Mouse (Mus musculus): Measurements from ENCODE around the gene Mycbp.
"Not testable (repeated sequence)": the region's sequence is repeated elsewhere in the genome, so short reads cannot be mapped to it uniquely, and the experiment has no call there.

The Mycbp gene

DNA sequence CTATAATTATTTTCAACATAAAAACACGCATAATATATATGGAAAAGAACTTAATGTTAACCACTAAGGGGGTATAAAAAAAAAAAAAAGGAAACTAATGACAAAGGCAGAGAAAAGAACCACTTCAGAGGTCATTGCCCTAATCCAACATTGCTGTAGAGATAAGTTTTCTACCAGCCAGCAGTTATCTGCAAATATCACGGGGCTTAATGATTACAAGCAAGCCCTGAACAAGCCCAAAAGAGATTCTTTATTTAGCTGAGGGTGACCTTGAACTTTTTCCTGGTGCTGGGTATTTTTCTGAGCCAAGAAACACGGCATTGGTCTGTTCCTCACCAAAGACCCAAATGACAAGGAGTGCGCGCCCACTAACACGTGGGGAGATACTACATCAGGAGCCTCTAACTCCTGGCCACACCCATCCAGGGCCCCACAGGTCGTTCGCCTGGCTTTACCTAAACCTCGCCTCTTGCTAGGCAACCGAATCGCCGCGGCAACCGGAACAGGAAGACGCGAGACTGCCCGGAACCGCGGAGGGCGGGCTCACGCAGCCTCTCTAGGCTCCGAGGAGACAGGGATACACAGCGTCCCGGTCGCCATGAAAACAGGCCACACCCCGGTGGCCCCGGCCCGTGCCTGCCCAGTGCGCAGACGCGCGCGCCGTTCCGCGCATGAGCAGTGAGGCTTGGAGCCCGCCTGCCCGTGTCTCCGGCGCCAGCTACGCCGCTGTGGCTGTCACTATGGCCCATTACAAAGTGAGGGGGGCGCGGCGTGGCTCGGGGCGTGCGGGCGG is at the start of gene Mycbp:
TSS of gene Mycbp (plus strand) at position 500 of the 793 bp plus-strand sequence.
- DNase-seq: peak; percentile 99

- no peak for DNase-seq
These were observed 47.7 kb upstream of the Mycbp start for GRCm38 (mm10) chr4:123856888-123857287.

GRCm38 (mm10) chr4:123858090-123858489 is 46.5 kb upstream of the Mycbp start:
- no peak for DNase-seq

DNA sequence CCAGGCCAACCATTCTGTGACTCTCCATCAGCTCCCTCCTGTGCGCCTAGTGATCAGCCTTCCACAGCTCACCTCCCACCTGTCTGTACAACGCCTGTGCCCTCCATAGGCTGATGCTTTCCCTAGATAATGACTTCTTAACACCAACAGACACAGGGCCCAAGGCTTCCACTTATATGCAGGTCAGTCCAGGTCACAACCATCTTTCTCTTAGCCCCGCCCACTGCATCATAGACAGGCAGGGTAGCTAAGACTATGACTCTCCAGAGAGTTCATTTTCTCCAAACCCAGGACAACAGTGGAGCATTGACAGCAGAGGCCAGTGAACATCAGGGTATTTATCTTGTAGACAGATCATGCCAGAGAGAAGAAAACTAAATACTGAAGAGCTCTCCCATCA is 45.3 kb upstream of the Mycbp start, which contains the start of gene 4933427I04Rik:
TSS of gene 4933427I04Rik (plus strand) at position 301 of the 400 bp plus-strand sequence.
- no peak for DNase-seq

- no peak for DNase-seq
These were observed 44.8 kb upstream of the Mycbp start for GRCm38 (mm10) chr4:123859803-123860202.

GRCm38 (mm10) chr4:123860621-123861020 is 44.0 kb upstream of the Mycbp start:
- no peak for DNase-seq

DNA sequence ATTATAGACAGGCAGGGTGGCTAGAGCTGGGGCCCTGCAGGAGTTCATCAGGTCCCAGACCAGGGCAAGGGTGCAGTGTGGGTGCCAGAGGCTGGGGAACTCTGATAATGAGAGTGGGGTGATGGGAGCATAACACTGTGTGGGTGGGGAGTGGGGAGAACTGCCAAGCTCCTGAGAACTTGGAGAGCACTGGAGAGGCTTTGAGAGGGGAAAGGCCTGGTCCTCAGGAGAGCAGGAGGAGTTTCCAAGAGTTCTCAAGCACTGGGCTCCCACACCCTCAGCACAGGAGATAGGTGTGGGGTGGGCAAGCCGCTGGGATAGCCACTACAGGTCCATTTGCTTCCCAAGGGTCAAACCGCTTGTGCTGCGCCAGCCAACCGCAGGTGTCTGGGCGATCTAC is 10.9 kb upstream of the Mycbp start:
- no peak for DNase-seq

DNA sequence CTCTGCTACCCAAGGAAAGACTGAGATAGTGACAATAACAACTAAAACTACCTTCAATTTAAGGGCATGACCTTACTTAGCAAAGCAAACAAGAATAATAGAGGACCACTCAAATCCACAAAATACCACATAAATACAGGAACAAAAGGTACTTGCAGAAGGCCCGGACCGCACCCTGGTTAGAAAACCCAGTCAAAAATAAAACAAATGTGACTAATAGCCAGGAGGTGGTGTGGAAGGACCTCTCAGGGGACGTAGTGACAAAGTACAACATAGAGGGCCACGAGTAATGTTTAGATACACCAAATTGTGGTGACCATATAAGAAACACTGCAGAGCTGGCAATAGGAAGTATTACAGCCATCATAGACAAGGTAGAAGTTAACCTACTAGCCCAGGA is 10.3 kb upstream of the Mycbp start:
- DNase-seq: no peak

DNA sequence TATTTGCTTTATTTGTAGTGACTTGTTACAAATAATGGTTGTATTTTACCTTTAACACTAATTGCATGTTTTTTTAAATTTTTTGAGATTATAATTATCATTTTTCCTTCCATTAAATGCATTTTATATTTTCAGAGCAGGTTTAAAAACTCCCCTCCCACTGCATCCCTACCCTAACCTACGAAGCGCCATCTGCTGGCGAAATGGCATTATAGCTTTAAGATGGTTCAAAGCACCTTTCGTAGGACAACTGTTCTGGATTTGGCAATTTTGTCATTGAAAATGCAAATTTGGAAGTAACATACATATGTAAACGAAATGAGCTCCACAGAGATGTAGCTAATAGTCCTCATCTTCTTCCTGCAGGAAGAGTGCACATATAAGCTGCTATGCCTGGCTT is 5.9 kb upstream of the Mycbp start:
- DNase-seq: peak; percentile 47

DNA sequence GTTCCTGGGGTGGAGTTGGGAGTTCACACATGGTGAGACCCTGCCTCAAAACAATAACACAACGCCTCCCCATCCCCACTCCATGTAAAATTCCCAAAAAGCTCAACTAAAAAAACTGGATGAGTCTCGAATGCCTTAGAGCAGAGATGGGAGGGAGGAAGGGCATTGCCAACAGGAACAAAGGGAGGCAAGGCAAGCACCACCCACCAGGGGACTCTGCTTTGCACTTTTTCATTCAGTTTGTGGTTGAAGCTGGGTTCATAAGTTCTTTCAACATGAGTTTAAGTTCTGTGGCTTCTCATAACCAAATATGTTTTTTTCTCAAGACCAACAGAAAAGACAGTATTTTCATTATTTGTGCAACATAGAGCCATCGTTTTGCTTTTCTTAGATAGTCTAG is 1.2 kb upstream of the Mycbp start:
- no peak for DNase-seq

- DNase-seq: no peak
These were observed 565 bp downstream of the Mycbp start for GRCm38 (mm10) chr4:123905126-123905668.

GRCm38 (mm10) chr4:123911503-123911902 is 6.9 kb downstream of the Mycbp start:
- DNase-seq: no peak

GRCm38 (mm10) chr4:123912431-123912830 is 7.8 kb downstream of the Mycbp start:
- no peak for DNase-seq

DNA sequence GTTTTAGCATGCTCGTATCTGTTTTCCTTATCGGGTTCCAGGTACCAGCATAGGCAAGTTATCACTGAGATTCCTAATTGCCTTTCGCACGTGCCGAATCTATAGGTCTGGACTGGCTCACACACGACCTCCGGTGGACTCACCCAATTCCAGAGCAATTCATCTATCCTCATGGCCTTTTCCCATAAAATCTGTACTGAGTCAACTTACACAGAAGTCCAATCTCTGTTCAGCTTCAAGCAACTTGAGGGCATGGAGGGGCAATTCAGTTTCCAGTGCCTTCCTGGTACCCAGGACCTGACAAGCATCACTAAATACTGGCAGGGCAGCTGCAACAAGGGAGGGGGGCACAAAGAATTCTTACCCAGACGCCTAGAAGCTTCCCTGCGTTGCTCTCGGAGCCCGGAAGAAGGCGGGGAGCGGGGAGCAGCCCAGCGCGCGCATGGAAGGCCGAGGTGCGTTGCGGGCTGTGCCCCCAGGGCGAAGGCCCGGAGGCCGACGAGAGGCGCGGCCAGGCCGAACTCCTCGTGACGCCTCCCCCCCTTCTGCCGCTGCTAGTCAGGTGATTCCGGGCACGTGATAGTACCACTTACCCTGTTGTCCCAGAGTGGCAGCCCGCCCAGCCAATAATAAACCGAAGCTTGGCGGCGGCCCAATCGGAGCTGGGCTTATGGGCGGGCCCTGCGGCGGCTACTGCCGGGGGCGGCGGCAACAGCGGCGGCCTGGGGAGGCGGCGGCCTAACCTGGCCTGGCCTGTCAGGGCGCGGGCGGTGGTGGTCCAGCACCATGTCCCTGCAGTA is 12.3 kb downstream of the Mycbp start, which contains the start of gene Rragc:
TSS of gene Rragc (plus strand) at position 699 of the 800 bp plus-strand sequence.
- DNase-seq: peak; percentile 100

DNA sequence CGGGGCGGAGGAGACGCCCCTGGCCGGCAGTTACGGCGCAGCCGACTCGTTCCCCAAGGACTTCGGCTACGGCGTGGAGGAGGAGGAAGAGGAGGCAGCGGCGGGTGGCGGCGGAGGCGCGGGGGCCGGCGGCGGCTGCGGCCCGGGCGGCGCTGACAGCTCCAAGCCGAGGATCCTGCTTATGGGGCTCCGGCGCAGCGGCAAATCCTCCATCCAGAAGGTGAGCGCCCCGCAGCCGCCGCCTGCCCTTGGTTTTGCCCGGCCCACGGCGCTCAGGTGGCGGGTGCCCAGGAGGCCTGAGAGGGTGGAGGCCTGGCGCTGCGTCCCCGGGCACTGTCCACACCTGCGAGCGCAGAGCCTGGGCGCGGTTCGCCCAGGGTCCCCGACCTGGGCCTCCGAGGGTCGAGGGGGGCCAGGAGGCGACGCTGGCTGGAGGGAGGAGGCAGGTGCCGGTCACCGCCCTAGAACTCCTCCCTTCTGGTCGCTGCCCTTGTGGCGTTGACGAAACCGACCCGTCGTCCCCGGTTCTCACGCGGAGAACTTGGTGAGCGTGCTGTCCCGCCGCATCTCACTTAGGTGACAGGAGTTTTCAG is 13.0 kb downstream of the Mycbp start, which contains the start of gene 4930535I16Rik:
TSS of gene 4930535I16Rik (minus strand) at position 475 of the 593 bp plus-strand sequence.
- peak; percentile 73 for DNase-seq

DNA sequence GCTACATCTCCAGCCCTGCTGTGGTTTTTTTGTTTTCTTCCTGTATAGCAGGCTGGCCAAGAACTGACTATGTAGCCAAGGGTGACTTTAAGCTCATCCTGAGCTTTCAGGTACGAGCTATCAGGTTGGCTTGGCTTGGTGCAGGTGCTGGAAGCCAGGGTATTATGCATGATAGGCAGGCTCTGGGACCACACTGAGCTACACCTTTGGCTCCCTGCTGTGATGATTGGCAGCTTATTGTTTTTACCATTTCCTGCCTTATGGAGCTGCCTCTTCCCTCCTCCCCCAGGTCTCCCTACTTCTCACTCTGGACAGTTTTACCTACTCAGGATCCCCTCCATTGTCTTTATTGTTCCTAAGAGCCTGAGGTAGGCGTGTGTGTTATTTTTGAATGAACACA is 14.2 kb downstream of the Mycbp start:
- no peak for DNase-seq

- DNase-seq: no peak
These were observed 16.5 kb downstream of the Mycbp start for GRCm38 (mm10) chr4:123921055-123921565.

- DNase-seq: no peak
These were observed 23.3 kb downstream of the Mycbp start for GRCm38 (mm10) chr4:123927961-123928360.

DNA sequence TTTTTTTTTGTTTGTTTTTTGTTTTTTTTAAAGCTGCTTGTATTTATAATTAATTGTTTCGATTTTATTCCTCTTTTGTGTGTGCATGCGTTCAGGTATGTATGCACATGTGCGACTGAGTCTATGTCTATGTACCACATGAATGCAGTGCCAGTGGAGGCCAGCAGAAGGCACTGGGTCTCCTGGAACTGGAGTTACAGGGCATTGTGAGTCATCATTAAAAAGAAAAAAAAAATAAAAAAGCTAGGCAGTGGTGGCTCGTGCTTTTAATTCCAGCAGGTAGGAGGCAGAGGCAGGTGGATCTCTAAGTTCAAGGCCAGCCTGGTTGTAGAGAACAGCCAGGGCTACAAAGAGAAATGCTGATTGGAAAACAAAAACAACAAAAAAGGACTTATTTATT is 25.4 kb downstream of the Mycbp start:
- no peak for DNase-seq

GRCm38 (mm10) chr4:123934306-123934705 is 29.7 kb downstream of the Mycbp start:
- DNase-seq: no peak

DNA sequence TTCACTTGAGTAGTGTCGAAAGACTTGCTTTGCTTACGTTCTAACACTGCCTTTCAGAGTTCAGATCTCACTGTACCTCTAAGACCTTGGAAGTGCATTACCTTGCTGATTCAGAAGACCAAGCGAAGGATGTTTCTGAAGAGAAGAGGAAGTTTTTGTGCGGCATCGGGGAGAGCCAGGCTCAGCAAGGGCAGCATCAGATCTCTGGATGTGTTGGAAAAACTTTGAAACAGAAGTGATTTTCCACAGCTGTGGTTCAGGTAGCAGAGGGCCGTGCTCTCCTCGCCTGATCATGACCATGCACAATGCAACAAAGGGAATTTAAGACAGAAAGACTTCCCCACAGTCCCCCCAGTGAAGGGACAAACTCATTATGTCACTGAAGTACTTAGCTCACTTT is 31.4 kb downstream of the Mycbp start:
- no peak for DNase-seq

GRCm38 (mm10) chr4:123939838-123940237 is 35.2 kb downstream of the Mycbp start:
- peak; percentile 73 for DNase-seq

GRCm38 (mm10) chr4:123940878-123941277 is 36.2 kb downstream of the Mycbp start:
- DNase-seq: not testable (repeated sequence)
